17 mouse cellular contexts compared by ENCODE assay signal in the genomic region with DNA sequence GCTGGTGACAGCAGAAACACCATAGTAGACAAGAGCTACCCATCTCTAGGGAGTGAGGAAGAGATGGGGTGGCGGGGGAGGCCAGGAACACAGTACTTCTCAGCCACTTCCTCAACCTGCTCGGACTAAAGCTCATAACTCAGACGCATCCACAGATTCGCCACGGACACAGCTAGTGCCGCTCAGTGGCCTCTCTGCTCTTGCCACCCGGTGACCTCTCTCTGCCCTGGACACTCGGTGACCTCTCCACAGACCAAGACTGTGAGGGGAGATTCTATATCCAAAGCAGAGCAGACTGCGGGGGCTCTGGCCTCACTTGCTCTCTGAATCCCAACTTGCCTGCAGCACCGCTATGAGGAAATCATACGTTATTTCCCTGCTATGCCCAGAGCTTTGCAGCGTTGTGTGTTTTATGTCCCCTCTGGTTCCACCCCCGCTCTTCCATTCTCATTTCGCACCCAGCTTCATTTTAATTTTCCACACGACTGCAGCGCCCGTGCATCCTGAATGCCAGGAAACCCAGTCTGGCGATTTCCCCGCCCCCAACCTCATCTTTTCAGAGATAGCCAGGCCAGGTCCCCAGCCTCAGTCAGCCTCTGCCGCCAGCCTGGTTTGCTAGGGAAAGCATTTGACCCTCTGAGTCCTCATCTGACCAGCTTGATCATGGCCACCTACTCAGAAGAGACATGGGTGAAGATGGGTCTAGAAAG. TPM values are rescaled to one million over a fixed set of nuclear protein-coding genes. Genes with fewer than 3 reads are reported as not detected.
DNase-seq lines count a peak whose midpoint lies in the region; ATAC-seq and TF ChIP-seq lines count a peak whose summit lies in the region.
"Had no signal": no experiment of that assay in that cellular context is flagged by ENCODE, and none has a peak within 500 bp of the region (broad histone marks: within the 10 kb centered on the region; RNA-seq: fewer than 3 reads in every experiment).

No protein-coding gene starts in this region.

- DNase-seq in kidney, postnatal 36 days: no peak
- no peak for DNase-seq in midbrain, embryonic 10.5 days (ENCODE audit: low spot score)
- no peak for DNase-seq in midbrain, embryonic 14.5 days
- DNase-seq in limb, embryonic 10.5 days (ENCODE audit: low spot score): peak; percentile 20
- DNase-seq in lung, adult 2 months: no peak
- DNase-seq: gastrocnemius, postnatal 36 days; lung, postnatal 36 days; thymus, postnatal 14 days had no signal

- peaks cover 5% of the 10 kb centered on the region; the same call in 1 of the 2 replicates for H3K27me3 ChIP-seq in kidney, embryonic 14.5 days (ENCODE audit: control insufficient read depth, insufficient read depth, low read length)
- H3K27me3 ChIP-seq in midbrain, embryonic 10.5 days (ENCODE audit: low read depth, poor library complexity, severe bottlenecking): peaks cover 12% of the 10 kb centered on the region
- H3K27me3 ChIP-seq in midbrain, embryonic 14.5 days (ENCODE audit: control insufficient read depth, insufficient read depth, low read length): no peaks in the 10 kb centered on the region
- H3K27me3 ChIP-seq in hindbrain, embryonic 13.5 days: peaks cover 8% of the 10 kb centered on the region; the same call in 1 of the 2 replicates
- H3K27me3 ChIP-seq in limb, embryonic 10.5 days (ENCODE audit: low read depth, poor library complexity, severe bottlenecking): peaks cover 10% of the 10 kb centered on the region

- no peak overlapping the region for H3K4me2 ChIP-seq in kidney, embryonic 14.5 days (replicated peaks; ENCODE audit: low read depth, low read length)
- no peak overlapping the region for H3K4me2 ChIP-seq in midbrain, embryonic 14.5 days (ENCODE audit: low read length)
- H3K4me2 ChIP-seq in hindbrain, embryonic 13.5 days: 0 out of 2 replicates have a peak overlapping the region, but pooled peaks have one; percentile 19
- H3K4me2 ChIP-seq: embryonic facial prominence, embryonic 15.5 days; heart, embryonic 13.5 days; liver, embryonic 15.5 days; midbrain, embryonic 12.5 days had no signal

- no peaks in the 10 kb centered on the region for H3K4me1 ChIP-seq in kidney, embryonic 14.5 days (ENCODE audit: control insufficient read depth, insufficient read depth, low read length)
- peaks cover 9% of the 10 kb centered on the region for H3K4me1 ChIP-seq in midbrain, embryonic 10.5 days
- no peaks in the 10 kb centered on the region for H3K4me1 ChIP-seq in midbrain, embryonic 14.5 days (ENCODE audit: control insufficient read depth, insufficient read depth, low read length)
- H3K4me1 ChIP-seq in hindbrain, embryonic 13.5 days (replicated peaks): peaks cover 8% of the 10 kb centered on the region; the same call in 1 of the 2 replicates
- H3K4me1 ChIP-seq in limb, embryonic 10.5 days: no peaks in the 10 kb centered on the region
- no peaks in the 10 kb centered on the region for H3K4me1 ChIP-seq in lung, adult 2 months (ENCODE audit: control insufficient read depth, insufficient read depth, low read length)
- H3K4me1 ChIP-seq: embryonic facial prominence, embryonic 15.5 days; heart, embryonic 13.5 days; liver, embryonic 15.5 days had no signal

- no peak overlapping the region for H3K4me3 ChIP-seq in kidney, embryonic 14.5 days (ENCODE audit: low read length)
- H3K4me3 ChIP-seq in midbrain, embryonic 10.5 days: no peak overlapping the region
- H3K4me3 ChIP-seq in midbrain, embryonic 14.5 days (replicated peaks; ENCODE audit: low read depth, low read length): no peak overlapping the region
- no peak overlapping the region for H3K4me3 ChIP-seq in hindbrain, embryonic 13.5 days
- no peak overlapping the region for H3K4me3 ChIP-seq in limb, embryonic 10.5 days
- no peak overlapping the region for H3K4me3 ChIP-seq in lung, adult 2 months (replicated peaks; ENCODE audit: extremely low read depth, low read depth, low read length)
- H3K4me3 ChIP-seq: embryonic facial prominence, embryonic 15.5 days; heart, embryonic 13.5 days; liver, embryonic 15.5 days; midbrain, embryonic 12.5 days had no signal

- no peak for TF ChIP-seq POLR2A in lung, adult 2 months (IDR thresholded peaks at IDR 0.05; ENCODE audit: borderline replicate concordance, extremely low read depth, low read depth, low read length)

- 46% methylated on average over 20 of the region's 20 CpGs for WGBS in kidney, embryonic 14.5 days
- WGBS in midbrain, embryonic 10.5 days: 77% methylated on average over 20 of the region's 20 CpGs
- WGBS in midbrain, embryonic 14.5 days: 60% methylated on average over 20 of the region's 20 CpGs
- 49% methylated on average over 20 of the region's 20 CpGs for WGBS in hindbrain, embryonic 13.5 days
- 81% methylated on average over 20 of the region's 20 CpGs for WGBS in limb, embryonic 10.5 days
- whole genome bisulfite sequencing in lung, adult 2 months: 58% methylated on average over 20 of the region's 20 CpGs

- H3K9me3 ChIP-seq in kidney, embryonic 14.5 days (ENCODE audit: control insufficient read depth, low read length): no peaks in the 10 kb centered on the region
- H3K9me3 ChIP-seq in midbrain, embryonic 10.5 days (replicated peaks): no peaks in the 10 kb centered on the region
- H3K9me3 ChIP-seq in midbrain, embryonic 14.5 days (ENCODE audit: control insufficient read depth, low read length): no peaks in the 10 kb centered on the region
- H3K9me3 ChIP-seq in hindbrain, embryonic 13.5 days: no peaks in the 10 kb centered on the region
- H3K9me3 ChIP-seq in limb, embryonic 10.5 days (replicated peaks): no peaks in the 10 kb centered on the region
- H3K9me3 ChIP-seq: embryonic facial prominence, embryonic 15.5 days; heart, embryonic 13.5 days; liver, embryonic 15.5 days; midbrain, embryonic 12.5 days had no signal

- H3K36me3 ChIP-seq in kidney, embryonic 14.5 days (ENCODE audit: control insufficient read depth, insufficient read depth, low read length): no peaks in the 10 kb centered on the region
- H3K36me3 ChIP-seq in midbrain, embryonic 10.5 days: no peaks in the 10 kb centered on the region
- H3K36me3 ChIP-seq in midbrain, embryonic 14.5 days (ENCODE audit: control insufficient read depth, insufficient read depth, low read length): no peaks in the 10 kb centered on the region
- no peaks in the 10 kb centered on the region for H3K36me3 ChIP-seq in hindbrain, embryonic 13.5 days
- no peaks in the 10 kb centered on the region for H3K36me3 ChIP-seq in limb, embryonic 10.5 days
- H3K36me3 ChIP-seq: embryonic facial prominence, embryonic 15.5 days; heart, embryonic 13.5 days; liver, embryonic 15.5 days; midbrain, embryonic 12.5 days had no signal

- 0 out of 2 replicates have a peak, but pooled peaks have one; percentile 33 for ATAC-seq in kidney, embryonic 14.5 days (ENCODE audit: low FRiP score, low TSS enrichment)
- no peak for ATAC-seq in midbrain, embryonic 14.5 days (ENCODE audit: low FRiP score, low TSS enrichment)
- no peak for ATAC-seq in hindbrain, embryonic 13.5 days (ENCODE audit: low FRiP score)
- ATAC-seq: activated CD4-positive, CD25-positive, alpha-beta regulatory T cell, adult 4 months; CD4-positive, CD25-positive, alpha-beta regulatory T cell, adult 4 months; forebrain, embryonic 16.5 days had no signal

- no peak overlapping the region for H3K27ac ChIP-seq in kidney, embryonic 14.5 days (ENCODE audit: low read depth, low read length)
- H3K27ac ChIP-seq in midbrain, embryonic 10.5 days (replicated peaks): 0 out of 2 replicates have a peak overlapping the region, but pooled peaks have one; percentile 13
- no peak overlapping the region for H3K27ac ChIP-seq in midbrain, embryonic 14.5 days (replicated peaks; ENCODE audit: low read depth, low read length)
- H3K27ac ChIP-seq in hindbrain, embryonic 13.5 days: peak overlapping the region; percentile 58
- H3K27ac ChIP-seq in limb, embryonic 10.5 days: no peak overlapping the region
- H3K27ac ChIP-seq: embryonic facial prominence, embryonic 15.5 days; heart, embryonic 13.5 days; liver, embryonic 15.5 days; midbrain, embryonic 12.5 days had no signal

- H3K9ac ChIP-seq in kidney, embryonic 14.5 days (ENCODE audit: low read depth, low read length): no peak overlapping the region
- H3K9ac ChIP-seq in midbrain, embryonic 14.5 days (replicated peaks; ENCODE audit: low read length): no peak overlapping the region
- peak overlapping the region; percentile 43 for H3K9ac ChIP-seq in hindbrain, embryonic 13.5 days
- H3K9ac ChIP-seq: embryonic facial prominence, embryonic 15.5 days; heart, embryonic 13.5 days; liver, embryonic 15.5 days; midbrain, embryonic 12.5 days had no signal

- TF ChIP-seq CTCF in lung, adult 2 months (IDR thresholded peaks at IDR 0.05; ENCODE audit: insufficient read depth, low read length): no peak

RNA-seq across cellular contexts. Expression of a gene that starts 7.8 kb away (rescaled TPM):
- polyA plus RNA-seq in kidney, embryonic 14.5 days (2014; fragmentation: Nextera tagmentation; extraction: Ambion mirVana): not detected in 2 replicates
- not detected in 2 replicates for polyA plus RNA-seq in midbrain, embryonic 10.5 days (2016; fragmentation: Nextera tagmentation; extraction: Ambion mirVana)
- polyA plus RNA-seq in midbrain, embryonic 14.5 days (2014; fragmentation: Nextera tagmentation; extraction: Ambion mirVana): not detected in 2 replicates
- 0.23 and 0.45 TPM in 2 replicates for polyA plus RNA-seq in hindbrain, embryonic 13.5 days (2015; fragmentation: Nextera tagmentation; extraction: Ambion mirVana)
- 0.14 and 0.33 TPM in 2 replicates for polyA plus RNA-seq in limb, embryonic 10.5 days (2016; fragmentation: Nextera tagmentation; extraction: Ambion mirVana)
- polyA plus RNA-seq in lung, adult 2 months (2012; rRNA removed): not detected in 2 replicates
- polyA plus RNA-seq: activated CD4-positive, CD25-positive, alpha-beta regulatory T cell, adult 4 months; CD4-positive, CD25-positive, alpha-beta regulatory T cell, adult 4 months; embryonic facial prominence, embryonic 15.5 days; heart, embryonic 13.5 days; liver, embryonic 15.5 days; midbrain, embryonic 12.5 days had no signal

RNA-seq across cellular contexts. Expression of a gene that starts 53.4 kb away (rescaled TPM):
- 20.5 and 22.2 TPM in 2 replicates for polyA plus RNA-seq in kidney, embryonic 14.5 days (2014; fragmentation: Nextera tagmentation; extraction: Ambion mirVana)
- 23.6 and 25.7 TPM in 2 replicates for polyA plus RNA-seq in midbrain, embryonic 10.5 days (2016; fragmentation: Nextera tagmentation; extraction: Ambion mirVana)
- polyA plus RNA-seq in midbrain, embryonic 14.5 days (2014; fragmentation: Nextera tagmentation; extraction: Ambion mirVana): 44.4 and 73.1 TPM in 2 replicates
- polyA plus RNA-seq in hindbrain, embryonic 13.5 days (2015; fragmentation: Nextera tagmentation; extraction: Ambion mirVana): 34.6 and 34.8 TPM in 2 replicates
- 18.2 and 22.5 TPM in 2 replicates for polyA plus RNA-seq in limb, embryonic 10.5 days (2016; fragmentation: Nextera tagmentation; extraction: Ambion mirVana)
- polyA plus RNA-seq in lung, adult 2 months (2012; rRNA removed): 16.5 and 24.2 TPM in 2 replicates

Comparison
In these comparisons a context has a peak if more than half of its experiments do, and no peak if none do; other contexts are left out.
1. H3K27ac ChIP-seq: peak in midbrain, embryonic 10.5 days (single experiment) and hindbrain, embryonic 13.5 days (single experiment); none in kidney, embryonic 14.5 days (single experiment), midbrain, embryonic 14.5 days (single experiment) and limb, embryonic 10.5 days (single experiment).